Mouse (Mus musculus) lung, postnatal 0 days (tissue): ENCODE data around the gene Ncam1.

Experiments used
- CTCF ChIP-seq: IDR thresholded peaks from 2 replicates; pipeline ENCODE4 v1.5.1; 2016; ENCODE audit warnings: antibody characterized with exemption, mild to moderate bottlenecking
- EP300 ChIP-seq: IDR thresholded peaks from 2 replicates; pipeline ENCODE4 v1.6.1; 2016; ENCODE audit warnings: antibody characterized with exemption, mild to moderate bottlenecking, control low read depth

- TF ChIP-seq CTCF, result no peak
- no peak for TF ChIP-seq EP300
These were observed 69.2 kb downstream of the Ncam1 start for GRCm38 (mm10) chr9:49729479-49729878.
